Mouse (Mus musculus) hindbrain, embryonic 13.5 days (tissue): ENCODE results near the gene Gm17657. TPM values are rescaled to one million over a fixed set of nuclear protein-coding genes. Genes with fewer than 3 reads are reported as not detected.
"Not testable (repeated sequence)": the region's sequence is repeated elsewhere in the genome, so short reads cannot be mapped to it uniquely, and the experiment has no call there.

Source experiments
- ATAC-seq: fragments of 200-750 bp; cut with Nextera tagmentation; 2 replicates; pipeline ENCODE4 v1.8.0; 2017; ENCODE audit warnings: moderate TSS enrichment; ENCODE audit not compliant: low FRiP score
- H3K27ac ChIP-seq: fragments of 300-500 bp; sonication (generic); 2 replicates; pipeline ENCODE4 v1.5.1; 2015; ENCODE audit warnings: inconsistent platforms, mild to moderate bottlenecking, moderate library complexity
- H3K27me3 ChIP-seq: fragments of 300-500 bp; sonication (generic); 2 replicates; pipeline ENCODE4 v1.6.1; 2015; ENCODE audit warnings: mild to moderate bottlenecking, inconsistent platforms
- H3K36me3 ChIP-seq: fragments of 300-500 bp; sonication (generic); 2 replicates; pipeline ENCODE4 v1.6.1; 2015; ENCODE audit warnings: mild to moderate bottlenecking, inconsistent platforms
- H3K4me1 ChIP-seq: fragments of 300-500 bp; sonication (generic); replicated peaks from 2 replicates; pipeline ENCODE4 v1.6.1; 2015; ENCODE audit warnings: inconsistent platforms
- H3K4me2 ChIP-seq: fragments of 300-500 bp; sonication (generic); 2 replicates; pipeline ENCODE4 v1.6.1; 2015; ENCODE audit warnings: inconsistent platforms, mild to moderate bottlenecking, moderate library complexity
- H3K4me3 ChIP-seq: fragments of 300-500 bp; sonication (generic); 2 replicates; pipeline ENCODE4 v1.5.1; 2015; ENCODE audit warnings: mild to moderate bottlenecking, inconsistent platforms
- H3K9ac ChIP-seq: fragments of 300-500 bp; sonication (generic); 2 replicates; pipeline ENCODE4 v1.6.1; 2015; ENCODE audit warnings: mild to moderate bottlenecking, inconsistent platforms
- H3K9me3 ChIP-seq: fragments of 300-500 bp; sonication (generic); 2 replicates; pipeline ENCODE4 v1.6.1; 2016; ENCODE audit warnings: inconsistent platforms
- WGBS: fragments of 180-500 bp; shearing (Covaris S2); methylation state at CpG from one replicate; pipeline ENCODE4 v1.1.7; 2015; 5-methylcytosine and 5-hydroxymethylcytosine counted together
- polyA plus RNA-seq: library from polyadenylated mRNA; unstranded; fragments of >200 nt; fragmentation: Nextera tagmentation; extraction: Ambion mirVana; gene quantifications from 2 replicates; pipeline ENCODE4 v1.2.1, GENCODE M21; 2015

The Gm17657 gene
- polyA plus RNA-seq, 1 experiment from 2014 or later = not detected

- Histone ChIP-seq H3K4me1 (peaks cover 19% of the 10 kb centered on the region), H3K36me3 (peaks cover 11% of the 10 kb centered on the region)
- 70% methylated on average over 1 of the region's 1 CpGs for WGBS
- not testable (repeated sequence) for H3K9ac ChIP-seq, H3K4me3 ChIP-seq, H3K4me2 ChIP-seq, H3K9me3 ChIP-seq, H3K27ac ChIP-seq, ATAC-seq, H3K27me3 ChIP-seq
Observed at GRCm38 (mm10) chr17:29497481-29497880, 52.0 kb downstream of the Gm17657 start.

- H3K9me3 ChIP-seq = no peaks in the 10 kb centered on the region
- H3K9ac ChIP-seq = no peak overlapping the region
- H3K4me2 ChIP-seq = no peak overlapping the region
- peaks cover 23% of the 10 kb centered on the region for H3K4me1 ChIP-seq
- H3K4me3 ChIP-seq = no peak overlapping the region
- H3K27ac ChIP-seq = no peak overlapping the region
- H3K36me3 ChIP-seq = peaks cover 11% of the 10 kb centered on the region
- WGBS = 93% methylated on average over 3 of the region's 3 CpGs
- no peak for ATAC-seq
- H3K27me3 ChIP-seq = no peaks in the 10 kb centered on the region
Observed at GRCm38 (mm10) chr17:29497071-29497354, 52.4 kb downstream of the Gm17657 start.

GRCm38 (mm10) chr17:29496211-29497070 lies 53.0 kb downstream of the Gm17657 start:
- no peaks in the 10 kb centered on the region for H3K27me3 ChIP-seq
- WGBS = 88% methylated on average over 6 of the region's 6 CpGs
- no peak for ATAC-seq

GRCm38 (mm10) chr17:29494732-29495076 lies 54.7 kb downstream of the Gm17657 start:
- H3K4me2 ChIP-seq = no peak overlapping the region
- peaks cover 11% of the 10 kb centered on the region for H3K36me3 ChIP-seq
- H3K4me3 ChIP-seq = no peak overlapping the region
- no peaks in the 10 kb centered on the region for H3K9me3 ChIP-seq
- H3K27ac ChIP-seq = no peak overlapping the region
- 57% methylated on average over 8 of the region's 8 CpGs for WGBS
- no peak for ATAC-seq
- peak overlapping the region; percentile 35 for H3K9ac ChIP-seq
- no peaks in the 10 kb centered on the region for H3K27me3 ChIP-seq
- peaks cover 30% of the 10 kb centered on the region for H3K4me1 ChIP-seq

More at GRCm38 (mm10) chr17:29496211-29497070, 53.0 kb downstream of the Gm17657 start:
- Histone ChIP-seq H3K9me3 (no peaks in the 10 kb centered on the region), H3K4me2 (no peak overlapping the region), H3K27ac (no peak overlapping the region; the same call in 1 of the 2 replicates), H3K4me3 (no peak overlapping the region), H3K9ac (no peak overlapping the region), H3K4me1 (peaks cover 28% of the 10 kb centered on the region), H3K36me3 (peaks cover 11% of the 10 kb centered on the region)

- H3K27me3 ChIP-seq = no peaks in the 10 kb centered on the region
- WGBS = 56% methylated on average over 10 of the region's 10 CpGs
- peaks cover 34% of the 10 kb centered on the region for H3K4me1 ChIP-seq
- peaks cover 11% of the 10 kb centered on the region for H3K36me3 ChIP-seq
- H3K4me3 ChIP-seq = no peak overlapping the region
- no peak overlapping the region for H3K4me2 ChIP-seq
- no peaks in the 10 kb centered on the region for H3K9me3 ChIP-seq
- H3K27ac ChIP-seq = no peak overlapping the region
- peak overlapping the region; percentile 35 for H3K9ac ChIP-seq
- no peak for ATAC-seq
Observed at GRCm38 (mm10) chr17:29494062-29494731, 55.2 kb downstream of the Gm17657 start.

GRCm38 (mm10) chr17:29493461-29493980 lies 55.9 kb downstream of the Gm17657 start:
- H3K27me3 ChIP-seq = no peaks in the 10 kb centered on the region
- ATAC-seq = no peak
- WGBS = 74% methylated on average over 11 of the region's 11 CpGs

GRCm38 (mm10) chr17:29492269-29493191 lies 56.9 kb downstream of the Gm17657 start:
- Histone ChIP-seq H3K27me3 (no peaks in the 10 kb centered on the region), H3K9me3 (no peaks in the 10 kb centered on the region), H3K4me2 (peak overlapping the region; percentile 91), H3K27ac (peak overlapping the region; percentile 96), H3K4me1 (peaks cover 42% of the 10 kb centered on the region), H3K36me3 (peaks cover 11% of the 10 kb centered on the region), H3K9ac (peak overlapping the region; percentile 94), H3K4me3 (peak overlapping the region; percentile 70)
- no peak for ATAC-seq
- 3% methylated on average over 22 of the region's 22 CpGs for WGBS

More at GRCm38 (mm10) chr17:29493461-29493980, 55.9 kb downstream of the Gm17657 start:
- Histone ChIP-seq H3K4me3 (0 out of 2 replicates have a peak overlapping the region, but pooled peaks have one; percentile 70), H3K27ac (no peak overlapping the region), H3K36me3 (peaks cover 11% of the 10 kb centered on the region), H3K4me1 (peaks cover 41% of the 10 kb centered on the region), H3K4me2 (peak overlapping the region; percentile 91), H3K9me3 (no peaks in the 10 kb centered on the region), H3K9ac (no peak overlapping the region)

GRCm38 (mm10) chr17:29491591-29492268 lies 57.7 kb downstream of the Gm17657 start:
- peak overlapping the region; percentile 91 for H3K4me2 ChIP-seq
- peak overlapping the region; percentile 94 for H3K9ac ChIP-seq
- peak overlapping the region; percentile 96 for H3K27ac ChIP-seq
- H3K4me3 ChIP-seq = peak overlapping the region; percentile 70
- no peak; the same call in 1 of the 2 replicates for ATAC-seq
- WGBS = under 1% methylated on average over 47 of the region's 48 CpGs
- no peaks in the 10 kb centered on the region for H3K27me3 ChIP-seq
- H3K36me3 ChIP-seq = peaks cover 11% of the 10 kb centered on the region
- peaks cover 42% of the 10 kb centered on the region for H3K4me1 ChIP-seq
- H3K9me3 ChIP-seq = no peaks in the 10 kb centered on the region

GRCm38 (mm10) chr17:29490713-29491581 lies 58.5 kb downstream of the Gm17657 start, which contains the start of gene Pim1:
Pim1 (plus strand) TSS chr17:29490753.
- H3K9ac ChIP-seq = peak within 1 kb of the TSS; percentile 94
- ATAC-seq = peak; percentile 67
- under 1% methylated on average over 51 of the region's 99 CpGs for WGBS
- no peaks in the 10 kb centered on the region for H3K9me3 ChIP-seq
- peak within 1 kb of the TSS; percentile 91 for H3K4me2 ChIP-seq
- H3K27ac ChIP-seq = peak within 1 kb of the TSS; percentile 96
- peaks cover 11% of the 10 kb centered on the region for H3K36me3 ChIP-seq
- peak within 1 kb of the TSS; percentile 70 for H3K4me3 ChIP-seq
- no peaks in the 10 kb centered on the region for H3K27me3 ChIP-seq
- peaks cover 42% of the 10 kb centered on the region for H3K4me1 ChIP-seq

- no peaks in the 10 kb centered on the region for H3K9me3 ChIP-seq
- H3K36me3 ChIP-seq = peaks cover 11% of the 10 kb centered on the region
- ATAC-seq = peak; percentile 92
- H3K9ac ChIP-seq = peak overlapping the region; percentile 94
- H3K4me1 ChIP-seq = peaks cover 42% of the 10 kb centered on the region
- H3K4me3 ChIP-seq = peak overlapping the region; percentile 70
- peak overlapping the region; percentile 96 for H3K27ac ChIP-seq
- no peaks in the 10 kb centered on the region for H3K27me3 ChIP-seq
- H3K4me2 ChIP-seq = peak overlapping the region; percentile 91
- WGBS = 2% methylated on average over 41 of the region's 68 CpGs
Observed at GRCm38 (mm10) chr17:29489971-29490712, 59.3 kb downstream of the Gm17657 start.
